Mouse (Mus musculus): ENCODE measurements around the gene Cep70.

DNA sequence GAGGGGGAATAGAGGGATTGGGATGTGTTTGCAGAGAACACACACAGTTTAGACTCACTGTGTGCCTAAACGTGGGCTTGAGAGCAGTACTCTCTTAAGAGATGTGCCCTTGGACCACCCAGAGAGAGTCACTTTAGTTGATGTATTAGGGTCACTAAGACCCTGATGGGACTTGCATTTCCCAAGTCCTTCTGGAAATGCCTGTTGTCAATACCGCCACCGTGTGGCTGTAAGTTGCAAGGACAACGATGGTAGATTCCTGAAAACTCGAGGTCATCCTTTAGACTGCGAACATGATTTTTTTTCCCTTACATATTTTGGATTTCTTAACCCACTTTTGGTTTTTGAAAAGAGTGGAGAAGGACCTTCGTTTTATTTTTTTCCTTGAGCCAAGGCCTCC lies 1.1 kb upstream of the Cep70 start:
- TF ChIP-seq CTCF (IDR thresholded peaks at IDR 0.05; ENCODE audit: borderline replicate concordance, insufficient read depth, low read length) (peak; percentile 44; the same call in 1 of the 2 replicates), POLR2A (IDR thresholded peaks at IDR 0.05; ENCODE audit: low read depth, low read length) (no peak)
